23 mouse cellular contexts compared by ENCODE assay signal in genomic region chr3:113952468-113952867, GRCm38 (mm10).
DNase-seq lines count a peak whose midpoint lies in the region; ATAC-seq and TF ChIP-seq lines count a peak whose summit lies in the region.
"Had no signal": no experiment of that assay in that cellular context is flagged by ENCODE, and none has a peak within 500 bp of the region (broad histone marks: within the 10 kb centered on the region; RNA-seq: fewer than 3 reads in every experiment).

No protein-coding gene starts in this region.

- H3K27me3 ChIP-seq in C2C12 (ENCODE audit: control insufficient read depth, insufficient read depth, insufficient read length): no peaks in the 10 kb centered on the region
- no peaks in the 10 kb centered on the region for H3K27me3 ChIP-seq in midbrain, embryonic 11.5 days (ENCODE audit: control insufficient read depth, insufficient read depth, low read length)
- H3K27me3 ChIP-seq: hindbrain, embryonic 12.5 days; hindbrain, embryonic 15.5 days had no signal

- WGBS in midbrain, embryonic 11.5 days: 73% methylated on average over 2 of the region's 2 CpGs

- DNase-seq in heart, adult 11 months: peak; percentile 2
- no peak for DNase-seq in heart, postnatal 25 days (ENCODE audit: low spot score)
- peak; percentile 12 for DNase-seq in 3134 (ENCODE audit: extremely low read depth, insufficient read length, low spot score)
- DNase-seq in brain, adult 2 months (ENCODE audit: low read depth, low spot score): peak; percentile 16
- DNase-seq in spleen, adult 18-20 months: no peak
- no peak for DNase-seq in midbrain, embryonic 11.5 days (ENCODE audit: low spot score, missing footprints)
- DNase-seq in B cell, adult 2 months: no peak
- DNase-seq: adrenal gland, adult 2 months; adrenal gland, postnatal 14 days; cerebellum, adult 11-12 months; cerebellum, adult 8-10 months; cerebellum, postnatal 10 days; gastrocnemius, postnatal 10 days; gastrocnemius, postnatal 36 days; heart, postnatal 10 days; kidney, adult 11 months; kidney, adult 8-10 months had no signal

- H3K79me3 ChIP-seq in C2C12 (ENCODE audit: low read depth): no peaks in the 10 kb centered on the region

- TF ChIP-seq CTCF in C2C12 (IDR thresholded peaks at IDR 0.05; ENCODE audit: control insufficient read depth, insufficient read depth, insufficient read length): no peak

- H3K4me2 ChIP-seq in midbrain, embryonic 11.5 days: no peak overlapping the region
- H3K4me2 ChIP-seq: heart, embryonic 11.5 days; hindbrain, embryonic 12.5 days; hindbrain, embryonic 15.5 days had no signal

- no peaks in the 10 kb centered on the region for H3K36me3 ChIP-seq in C2C12 (ENCODE audit: control insufficient read depth, insufficient read depth)
- no peaks in the 10 kb centered on the region for H3K36me3 ChIP-seq in midbrain, embryonic 11.5 days (ENCODE audit: control insufficient read depth, insufficient read depth, low read length)
- H3K36me3 ChIP-seq: hindbrain, embryonic 12.5 days; hindbrain, embryonic 15.5 days had no signal

- no peak overlapping the region for H3ac ChIP-seq in C2C12 (ENCODE audit: control insufficient read depth, insufficient read length, low read depth)

- intact Hi-C loops in heart, postnatal 25 days (cut with DNase I): no loop called here

- no peaks in the 10 kb centered on the region for H3K9me3 ChIP-seq in midbrain, embryonic 11.5 days (ENCODE audit: control insufficient read depth, low read length)
- H3K9me3 ChIP-seq: hindbrain, embryonic 12.5 days; hindbrain, embryonic 15.5 days had no signal

- H3K9ac ChIP-seq in midbrain, embryonic 11.5 days (ENCODE audit: low read length): no peak overlapping the region
- H3K9ac ChIP-seq: hindbrain, embryonic 12.5 days; hindbrain, embryonic 15.5 days had no signal

- H3K27ac ChIP-seq in midbrain, embryonic 11.5 days (ENCODE audit: low read depth, low read length): no peak overlapping the region
- H3K27ac ChIP-seq: hindbrain, embryonic 12.5 days; hindbrain, embryonic 15.5 days had no signal

- H3K4me1 ChIP-seq in midbrain, embryonic 11.5 days (ENCODE audit: control insufficient read depth, insufficient read depth, low read length): no peaks in the 10 kb centered on the region
- H3K4me1 ChIP-seq: hindbrain, embryonic 12.5 days; hindbrain, embryonic 15.5 days had no signal

- no peak for ATAC-seq in midbrain, embryonic 11.5 days (ENCODE audit: low FRiP score)
- ATAC-seq: CD4-positive, CD25-positive, alpha-beta regulatory T cell, adult 4 months; forebrain, embryonic 14.5 days had no signal

- no peaks in the 10 kb centered on the region for H3K79me2 ChIP-seq in C2C12 (ENCODE audit: control insufficient read depth, insufficient read depth)

- H3K4me3 ChIP-seq in C2C12 (ENCODE audit: insufficient read depth, poor library complexity, severe bottlenecking): no peak overlapping the region
- no peak overlapping the region for H3K4me3 ChIP-seq in midbrain, embryonic 11.5 days (ENCODE audit: low read depth, low read length)
- H3K4me3 ChIP-seq: hindbrain, embryonic 12.5 days; hindbrain, embryonic 15.5 days had no signal

TF ChIP-seq in C2C12, 6 proteins besides CTCF, POLR2A, EP300 and RAD21:
- TF ChIP-seq MYOG (IDR thresholded peaks at IDR 0.05; ENCODE audit: control insufficient read depth, extremely low read depth, insufficient read length) (no peak), FOSL1 (IDR thresholded peaks at IDR 0.05; ENCODE audit: insufficient read depth, low read length, poor library complexity, severe bottlenecking) (peak; percentile 5), MYOD1 (IDR thresholded peaks at IDR 0.05; ENCODE audit: control insufficient read depth, insufficient read length, low read depth) (no peak), CEBPB (IDR thresholded peaks at IDR 0.05; ENCODE audit: low read depth) (peak; percentile 34)
TF ChIP-seq in C2C12: peak in this region for 2.

Comparison
In these comparisons a context has a peak if more than half of its experiments do, and no peak if none do; other contexts are left out.
1. DNase-seq: peak in heart, adult 11 months (single experiment), 3134 (single experiment) and brain, adult 2 months (single experiment); none in heart, postnatal 25 days (single experiment), spleen, adult 18-20 months (0 of 2), midbrain, embryonic 11.5 days (single experiment) and B cell, adult 2 months (0 of 2).